Mouse (Mus musculus) embryo, embryonic 11.5 days (tissue): Measurements from ENCODE around the gene Sipa1l2.

Experiments used
- DNase-seq: peaks from one replicate; pipeline ENCODE4 v3.0.0-alpha.2; 2012; ENCODE audit warnings: low read depth, low spot score

Sipa1l2 gene

GRCm38 (mm10) chr8:125569533-125570365, at the start of gene Sipa1l2:
TSS of gene Sipa1l2 (minus strand) at chr8:125569808.
- peak; percentile 96 for DNase-seq

- no peak for DNase-seq
Measured at GRCm38 (mm10) chr8:125618543-125619335, 49.1 kb upstream of the Sipa1l2 start.

- DNase-seq, result no peak
Measured at GRCm38 (mm10) chr8:125616935-125617334, 47.3 kb upstream of the Sipa1l2 start.

- no peak for DNase-seq
Measured at GRCm38 (mm10) chr8:125616039-125616438, 46.4 kb upstream of the Sipa1l2 start.

GRCm38 (mm10) chr8:125613552-125613951, 43.9 kb upstream of the Sipa1l2 start:
- no peak for DNase-seq

- no peak for DNase-seq
Measured at GRCm38 (mm10) chr8:125611799-125612560, 42.4 kb upstream of the Sipa1l2 start.

- no peak for DNase-seq
Measured at GRCm38 (mm10) chr8:125611024-125611798, 41.6 kb upstream of the Sipa1l2 start.

GRCm38 (mm10) chr8:125609737-125610136, 40.1 kb upstream of the Sipa1l2 start:
- DNase-seq, result no peak

- DNase-seq, result no peak
Measured at GRCm38 (mm10) chr8:125607714-125608223, 38.2 kb upstream of the Sipa1l2 start.

GRCm38 (mm10) chr8:125606937-125607336, 37.3 kb upstream of the Sipa1l2 start:
- no peak for DNase-seq

- DNase-seq, result no peak
Measured at GRCm38 (mm10) chr8:125604817-125605512, 35.4 kb upstream of the Sipa1l2 start.

GRCm38 (mm10) chr8:125604213-125604816, 34.7 kb upstream of the Sipa1l2 start:
- no peak for DNase-seq

- no peak for DNase-seq
Measured at GRCm38 (mm10) chr8:125603312-125603840, 33.8 kb upstream of the Sipa1l2 start.

GRCm38 (mm10) chr8:125600033-125600686, 30.6 kb upstream of the Sipa1l2 start:
- no peak for DNase-seq

- DNase-seq, result no peak
Measured at GRCm38 (mm10) chr8:125595571-125596508, 26.2 kb upstream of the Sipa1l2 start.

- DNase-seq, result no peak
Measured at GRCm38 (mm10) chr8:125590363-125590762, 20.8 kb upstream of the Sipa1l2 start.

GRCm38 (mm10) chr8:125586587-125586986, 17.0 kb upstream of the Sipa1l2 start:
- DNase-seq, result no peak

GRCm38 (mm10) chr8:125584276-125584675, 14.7 kb upstream of the Sipa1l2 start:
- no peak for DNase-seq
